Mouse (Mus musculus): ENCODE data around the gene Atf6b.

Atf6b gene

DNA sequence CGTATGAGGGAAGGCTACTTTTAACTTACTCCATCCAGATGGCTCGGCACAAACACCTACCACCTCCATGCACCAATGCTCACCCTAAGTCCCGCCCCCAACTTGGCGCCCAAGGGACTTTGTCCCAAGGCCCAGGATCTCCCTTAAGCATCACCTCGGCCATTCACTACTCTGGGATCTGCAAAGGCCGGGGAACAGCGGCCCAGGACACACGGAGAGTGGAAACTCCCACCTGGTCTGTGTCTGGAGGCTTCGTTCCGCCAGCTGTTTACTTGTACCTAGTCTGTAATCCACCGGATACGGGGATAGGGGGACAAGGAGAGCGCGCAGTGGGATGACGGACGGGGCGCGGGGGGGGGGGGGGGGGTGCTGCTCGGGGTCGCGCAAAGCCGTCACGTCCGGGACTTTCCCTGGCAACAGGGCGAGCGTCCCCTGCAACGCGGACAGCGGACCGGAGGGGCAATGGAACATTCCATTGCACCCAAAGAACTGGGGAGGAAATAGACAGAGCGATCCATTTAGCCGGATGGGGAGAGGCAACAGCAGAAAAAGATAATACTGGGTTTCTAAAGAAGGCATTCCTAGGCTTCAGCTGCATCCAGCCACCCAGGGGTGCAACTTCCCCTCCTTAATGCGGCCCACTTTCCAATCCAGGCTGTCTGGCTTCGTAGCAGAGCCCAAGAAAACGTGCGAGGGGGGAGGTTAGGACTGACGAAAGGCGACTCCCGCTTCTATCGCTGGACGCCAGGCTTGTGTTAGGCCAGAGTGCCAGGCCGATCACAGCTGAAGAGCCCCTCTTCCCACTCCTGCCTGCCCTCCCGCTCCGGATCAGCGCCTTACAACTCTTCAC is 19.6 kb upstream of the Atf6b start:
- peak; percentile 95 for DNase-seq (ENCODE audit: low spot score)

- peak; percentile 39 for DNase-seq (ENCODE audit: low spot score)
These were observed 18.9 kb upstream of the Atf6b start, which contains the start of gene Ppt2 for GRCm38 (mm10) chr17:34627943-34628643. Gene Ppt2, minus strand, starts transcription at chr17:34628510.

DNA sequence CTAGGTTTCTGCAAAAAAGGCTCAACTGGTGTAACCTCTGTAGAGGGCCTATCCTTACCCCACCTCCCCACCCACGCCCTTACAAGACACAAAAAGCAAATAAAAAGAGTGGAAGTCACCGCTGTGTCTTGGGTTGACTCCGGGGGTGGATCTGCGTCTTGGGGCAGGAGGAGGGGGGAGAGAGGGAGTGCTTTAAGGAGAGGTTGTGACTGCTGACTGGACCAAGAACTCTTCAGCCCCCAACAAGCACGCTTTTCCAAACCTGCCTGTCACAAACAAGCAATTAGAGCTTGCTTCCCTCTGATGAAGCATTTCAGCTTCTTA is 18.3 kb upstream of the Atf6b start:
- DNase-seq (ENCODE audit: low spot score): no peak

- DNase-seq (ENCODE audit: low spot score): peak; percentile 71
These were observed 17.7 kb upstream of the Atf6b start, which contains the start of gene Prrt1 for GRCm38 (mm10) chr17:34629221-34629751. Gene Prrt1, plus strand, starts transcription at chr17:34629533.

- no peak for DNase-seq (ENCODE audit: low spot score)
These were observed 16.9 kb upstream of the Atf6b start for GRCm38 (mm10) chr17:34629796-34630603.

DNA sequence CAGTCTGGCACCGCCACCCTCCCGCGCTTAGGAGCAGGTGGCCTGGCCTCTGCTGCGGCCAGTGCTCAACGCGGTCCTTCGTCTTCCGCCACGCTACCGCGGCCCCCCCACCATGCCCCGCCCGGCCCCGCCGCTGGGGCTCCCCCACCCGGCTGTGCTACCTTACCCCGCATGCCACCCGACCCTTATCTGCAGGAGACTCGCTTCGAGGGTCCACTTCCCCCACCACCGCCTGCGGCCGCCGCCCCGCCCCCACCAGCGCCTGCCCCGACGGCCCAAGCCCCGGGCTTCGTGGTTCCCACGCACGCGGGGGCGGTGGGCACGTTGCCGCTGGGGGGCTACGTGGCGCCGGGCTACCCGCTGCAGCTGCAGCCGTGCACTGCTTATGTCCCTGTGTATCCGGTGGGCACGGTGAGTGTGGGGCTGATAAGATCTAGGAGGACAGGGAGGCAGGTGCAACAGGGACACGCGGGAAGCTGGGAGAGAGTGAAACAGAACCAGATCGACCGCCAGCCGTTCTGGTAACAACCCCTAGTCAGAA is 16.1 kb upstream of the Atf6b start:
- no peak for DNase-seq (ENCODE audit: low spot score)

DNA sequence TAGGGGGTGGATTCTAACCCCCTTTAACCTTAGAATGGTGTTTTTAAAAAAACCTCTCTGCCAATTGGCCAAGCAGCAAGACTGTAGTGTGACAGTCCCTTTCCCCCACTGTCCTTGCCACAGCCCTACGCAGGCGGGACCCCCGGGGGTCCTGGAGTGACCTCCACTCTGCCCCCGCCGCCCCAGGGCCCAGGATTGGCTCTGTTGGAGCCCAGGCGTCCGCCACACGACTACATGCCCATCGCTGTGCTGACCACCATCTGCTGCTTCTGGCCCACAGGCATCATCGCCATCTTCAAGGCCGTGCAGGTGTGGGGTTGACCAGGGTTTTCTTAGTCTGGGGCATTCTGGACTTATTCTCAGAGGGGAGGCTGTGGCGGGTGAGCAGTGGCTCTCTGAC is 15.3 kb upstream of the Atf6b start:
- no peak for DNase-seq (ENCODE audit: low spot score)

DNA sequence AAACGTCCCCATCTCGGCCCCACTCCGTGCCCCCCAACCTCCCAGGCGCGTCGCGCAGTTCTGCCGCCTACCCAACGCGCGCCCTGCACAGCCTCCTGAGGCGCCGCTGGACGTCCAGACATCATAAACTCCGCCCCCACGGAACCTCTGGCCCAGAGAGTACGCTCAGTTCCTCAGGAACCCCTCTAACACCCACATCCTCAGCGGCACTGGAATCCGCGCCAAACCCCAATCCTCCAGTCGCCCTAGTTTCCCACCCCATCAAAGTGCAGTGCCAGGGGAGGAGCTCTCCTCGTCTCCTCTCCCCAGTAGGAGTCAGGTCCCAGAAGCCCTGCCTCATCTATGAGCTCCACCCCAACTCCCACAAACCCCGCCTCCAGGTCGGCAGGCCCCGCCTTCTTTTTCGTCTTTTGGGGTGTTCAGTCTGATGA is 14.7 kb upstream of the Atf6b start:
- DNase-seq (ENCODE audit: low spot score): peak; percentile 62

- DNase-seq (ENCODE audit: low spot score): no peak
These were observed 11.3 kb upstream of the Atf6b start for GRCm38 (mm10) chr17:34635671-34636070.

- no peak for DNase-seq (ENCODE audit: low spot score)
These were observed 9.5 kb upstream of the Atf6b start for GRCm38 (mm10) chr17:34637459-34637858.

GRCm38 (mm10) chr17:34639461-34640255 is 7.3 kb upstream of the Atf6b start:
- DNase-seq (ENCODE audit: low spot score): no peak

- DNase-seq (ENCODE audit: low spot score): peak; percentile 75
These were observed 6.0 kb upstream of the Atf6b start for GRCm38 (mm10) chr17:34640778-34641601.

DNA sequence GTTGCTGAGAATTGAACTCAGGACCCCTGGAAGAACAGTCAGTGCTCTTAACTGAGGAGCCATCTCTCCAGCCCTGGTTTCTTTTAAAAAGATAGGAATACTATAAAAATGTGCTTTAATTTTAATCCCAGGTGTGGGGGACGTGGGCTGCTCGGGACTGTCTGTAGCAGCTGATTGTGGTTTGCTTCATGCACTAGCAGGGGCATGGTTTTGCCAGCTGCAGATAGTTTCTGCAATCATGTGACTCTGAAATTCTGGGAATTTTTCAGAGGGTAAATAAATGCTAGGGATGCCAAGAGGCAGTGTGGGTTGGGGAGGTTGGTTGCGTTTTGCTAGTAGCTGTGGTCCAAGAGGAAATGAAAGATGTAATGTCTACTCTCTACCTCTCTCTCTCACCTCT is 5.0 kb upstream of the Atf6b start:
- no peak for DNase-seq (ENCODE audit: low spot score)

DNA sequence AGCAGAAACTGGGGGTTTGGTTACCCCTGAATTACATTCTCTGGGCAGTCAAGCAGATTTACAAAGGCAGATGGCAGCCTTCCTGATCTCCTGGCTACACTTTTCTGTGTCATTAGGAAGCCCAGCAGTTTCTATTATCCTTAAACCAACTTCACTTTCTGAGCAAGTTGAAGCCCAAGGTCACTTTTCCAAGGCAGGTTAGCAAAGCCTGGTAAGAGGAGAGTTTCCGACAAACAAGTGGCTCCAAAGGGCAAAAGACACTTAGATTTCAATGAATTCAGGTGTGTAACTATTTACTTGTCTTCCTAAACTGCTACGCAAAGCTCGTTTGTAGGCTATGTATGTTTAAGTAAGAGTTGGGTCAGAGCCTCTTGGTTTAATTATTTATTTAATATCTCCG is 3.6 kb upstream of the Atf6b start:
- DNase-seq (ENCODE audit: low spot score): no peak

GRCm38 (mm10) chr17:34643944-34644343 is 3.0 kb upstream of the Atf6b start:
- no peak for DNase-seq (ENCODE audit: low spot score)

DNA sequence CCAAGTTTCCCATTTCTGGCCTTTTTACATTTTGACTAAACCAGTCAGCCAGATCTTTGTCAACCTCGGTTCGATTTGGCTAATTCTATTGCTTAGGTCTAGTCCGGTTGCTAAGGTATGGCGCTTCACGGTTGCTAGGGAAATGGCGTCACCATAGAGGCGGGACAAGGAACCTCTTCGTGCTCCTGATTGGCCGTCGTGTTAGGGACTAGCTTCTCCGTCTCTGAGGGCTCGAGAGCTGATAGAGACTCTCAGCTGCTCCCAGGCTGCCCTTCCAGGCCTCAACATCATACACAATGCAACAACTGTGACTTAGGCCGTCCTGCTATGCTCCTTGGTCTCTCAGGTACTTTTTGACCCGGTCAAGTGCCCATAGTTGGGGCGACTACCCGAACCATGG is 2.3 kb upstream of the Atf6b start, which contains the start of gene Fkbpl:
Fkbpl (plus strand) TSS at position 157 of the 400 bp plus-strand sequence.
- peak; percentile 99 for DNase-seq (ENCODE audit: low spot score)

- no peak for DNase-seq (ENCODE audit: low spot score)
These were observed 1.6 kb upstream of the Atf6b start for GRCm38 (mm10) chr17:34645256-34645829.

- no peak for DNase-seq (ENCODE audit: low spot score)
These were observed 975 bp upstream of the Atf6b start for GRCm38 (mm10) chr17:34645831-34646511.
